Mouse (Mus musculus) hindbrain, embryonic 15.5 days (tissue): ENCODE data around the gene Apoe. TPM values are rescaled to one million over a fixed set of nuclear protein-coding genes. Genes with fewer than 3 reads are reported as not detected.

ENCODE experiments used
- ATAC-seq: fragments of 200-750 bp; cut with Nextera tagmentation; 2 replicates; pipeline ENCODE4 v1.8.0; 2017; ENCODE audit warnings: low read depth, moderate number of reproducible peaks, moderate TSS enrichment; ENCODE audit not compliant: low FRiP score
- H3K27ac ChIP-seq: fragments of 300-500 bp; sonication (generic); replicated peaks from 2 replicates; pipeline ENCODE4 v1.5.1; 2015; ENCODE audit warnings: mild to moderate bottlenecking, inconsistent platforms
- H3K27me3 ChIP-seq: fragments of 300-500 bp; sonication (generic); 2 replicates; pipeline ENCODE4 v1.6.1; 2015; ENCODE audit warnings: control low read depth, inconsistent platforms
- H3K36me3 ChIP-seq: fragments of 300-500 bp; sonication (generic); 2 replicates; pipeline ENCODE4 v1.6.1; 2015; ENCODE audit warnings: control low read depth, inconsistent platforms
- H3K4me1 ChIP-seq: fragments of 300-500 bp; sonication (generic); replicated peaks from 2 replicates; pipeline ENCODE4 v1.6.1; 2015; ENCODE audit warnings: control low read depth, inconsistent platforms
- H3K4me2 ChIP-seq: fragments of 300-500 bp; sonication (generic); 2 replicates; pipeline ENCODE4 v1.6.1; 2015; ENCODE audit warnings: moderate library complexity, mild to moderate bottlenecking, inconsistent platforms
- H3K4me3 ChIP-seq: fragments of 300-500 bp; sonication (generic); 2 replicates; pipeline ENCODE4 v1.5.1; 2015; ENCODE audit warnings: mild to moderate bottlenecking, inconsistent platforms
- H3K9ac ChIP-seq: fragments of 300-500 bp; sonication (generic); 2 replicates; pipeline ENCODE4 v1.6.1; 2015; ENCODE audit warnings: inconsistent platforms
- H3K9me3 ChIP-seq: fragments of 300-500 bp; sonication (generic); 2 replicates; pipeline ENCODE4 v1.6.1; 2016; ENCODE audit warnings: control low read depth, inconsistent platforms
- WGBS: fragments of 180-500 bp; shearing (Covaris S2); methylation state at CpG from one replicate; pipeline ENCODE4 v1.1.7; 2015; 5-methylcytosine and 5-hydroxymethylcytosine counted together
- polyA plus RNA-seq: library from polyadenylated mRNA; unstranded; fragments of >200 nt; fragmentation: Nextera tagmentation; extraction: Ambion mirVana; gene quantifications from 2 replicates; pipeline ENCODE4 v1.2.1, GENCODE M21; 2015

Gene Apoe
- polyA plus RNA-seq, 1 experiment from 2014 or later: 624 TPM

DNA sequence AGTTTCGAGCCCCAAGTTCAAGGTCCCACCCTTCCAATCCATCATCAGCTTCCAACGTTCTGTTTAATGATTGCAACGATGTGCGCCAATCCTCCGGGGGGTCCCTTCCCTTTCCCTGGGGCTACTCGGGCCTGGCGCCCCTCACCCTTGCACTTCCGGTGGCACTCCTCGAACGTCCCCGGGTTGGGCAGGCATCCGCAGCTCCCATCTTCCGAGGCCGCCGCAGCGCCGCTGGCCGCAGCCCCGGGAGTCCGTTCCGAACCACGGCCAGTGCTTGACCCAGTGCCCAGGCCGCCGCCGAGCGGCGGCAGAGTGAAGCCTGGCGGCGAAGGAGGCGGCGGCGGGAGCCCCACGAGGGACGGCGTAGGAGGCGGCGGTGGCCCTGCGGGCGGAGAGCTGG, 15.8 kb upstream of the Apoe start:
- peak overlapping the region; percentile 79 for H3K9ac ChIP-seq
- 0% methylated on average over 38 of the region's 39 CpGs for WGBS
- ATAC-seq: no peak

GRCm38 (mm10) chr7:19713598-19713997, 14.6 kb upstream of the Apoe start:
- 91% methylated on average over 9 of the region's 9 CpGs for WGBS
- Histone ChIP-seq H3K27ac (no peak overlapping the region), H3K36me3 (peaks cover 37% of the 10 kb centered on the region), H3K4me3 (0 out of 2 replicates have a peak overlapping the region, but pooled peaks have one; percentile 66), H3K27me3 (no peaks in the 10 kb centered on the region), H3K4me2 (peak overlapping the region; percentile 77; the same call in 1 of the 2 replicates), H3K9me3 (no peaks in the 10 kb centered on the region), H3K4me1 (peaks cover 25% of the 10 kb centered on the region), H3K9ac (no peak overlapping the region)
- ATAC-seq: no peak

More for the DNA sequence above, 15.8 kb upstream of the Apoe start:
- Histone ChIP-seq H3K36me3 (peaks cover 25% of the 10 kb centered on the region), H3K9me3 (no peaks in the 10 kb centered on the region), H3K4me3 (peak overlapping the region; percentile 66), H3K27me3 (no peaks in the 10 kb centered on the region), H3K4me2 (peak overlapping the region; percentile 77), H3K4me1 (peaks cover 25% of the 10 kb centered on the region), H3K27ac (peak overlapping the region; percentile 75)

- H3K4me2 ChIP-seq: no peak overlapping the region
- WGBS: 58% methylated on average over 4 of the region's 4 CpGs
Measured at GRCm38 (mm10) chr7:19713196-19713595, 14.2 kb upstream of the Apoe start.

GRCm38 (mm10) chr7:19712414-19712813, 13.4 kb upstream of the Apoe start:
- no peaks in the 10 kb centered on the region for H3K9me3 ChIP-seq
- peaks cover 43% of the 10 kb centered on the region for H3K36me3 ChIP-seq
- peaks cover 25% of the 10 kb centered on the region for H3K4me1 ChIP-seq
- H3K27ac ChIP-seq: no peak overlapping the region
- no peak overlapping the region for H3K9ac ChIP-seq
- 75% methylated on average over 4 of the region's 4 CpGs for WGBS
- ATAC-seq: no peak
- H3K4me3 ChIP-seq: no peak overlapping the region
- H3K27me3 ChIP-seq: no peaks in the 10 kb centered on the region
- no peak overlapping the region for H3K4me2 ChIP-seq

More at GRCm38 (mm10) chr7:19713196-19713595, 14.2 kb upstream of the Apoe start:
- no peak overlapping the region for H3K4me3 ChIP-seq
- peaks cover 39% of the 10 kb centered on the region for H3K36me3 ChIP-seq
- no peak overlapping the region for H3K27ac ChIP-seq
- H3K9ac ChIP-seq: no peak overlapping the region
- no peaks in the 10 kb centered on the region for H3K9me3 ChIP-seq
- no peaks in the 10 kb centered on the region for H3K27me3 ChIP-seq
- no peak for ATAC-seq
- peaks cover 25% of the 10 kb centered on the region for H3K4me1 ChIP-seq

DNA sequence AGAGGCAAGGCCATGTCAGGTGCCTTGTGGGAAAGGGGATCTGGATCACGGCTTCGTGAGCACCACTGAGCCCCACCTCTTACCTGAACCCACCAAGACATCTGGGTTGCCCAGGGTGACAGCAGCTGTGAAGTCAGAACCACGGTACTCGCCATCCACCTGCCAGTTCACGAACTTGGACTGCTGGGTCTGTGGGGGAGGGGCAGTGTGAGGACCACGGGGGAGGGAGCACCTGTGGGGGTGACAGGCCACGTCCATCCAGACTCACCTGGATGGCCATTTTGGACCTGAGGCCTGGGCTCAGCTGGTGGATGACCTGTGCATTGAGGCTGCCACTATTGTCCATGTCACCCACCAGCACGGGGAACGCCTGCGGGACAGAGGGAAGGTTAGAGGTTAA, 11.7 kb upstream of the Apoe start:
- Histone ChIP-seq H3K9me3 (no peaks in the 10 kb centered on the region), H3K9ac (no peak overlapping the region), H3K4me3 (no peak overlapping the region), H3K4me1 (peaks cover 17% of the 10 kb centered on the region), H3K4me2 (no peak overlapping the region), H3K27ac (no peak overlapping the region), H3K27me3 (no peaks in the 10 kb centered on the region), H3K36me3 (peaks cover 49% of the 10 kb centered on the region)
- 96% methylated on average over 10 of the region's 10 CpGs for WGBS
- no peak for ATAC-seq

DNA sequence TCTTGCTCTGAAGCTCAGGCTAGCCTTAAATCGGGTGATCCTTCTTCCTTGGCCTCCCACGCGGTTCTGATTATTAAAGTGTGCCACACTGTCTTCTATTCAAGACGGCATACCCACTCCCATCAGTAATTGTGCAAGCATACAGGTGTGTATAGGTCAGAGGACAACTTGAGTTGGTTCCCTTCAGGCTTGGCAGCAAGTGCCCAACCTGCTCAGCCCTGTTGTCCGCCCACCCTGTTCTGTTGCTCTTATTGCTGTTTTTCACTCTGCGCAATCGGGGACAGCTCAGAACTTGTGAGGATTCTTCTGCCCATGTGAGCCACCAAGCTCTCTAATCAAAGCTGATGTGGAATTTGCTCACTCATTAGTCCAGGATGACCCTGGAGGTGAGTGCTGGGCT, 6.3 kb upstream of the Apoe start:
- no peaks in the 10 kb centered on the region for H3K9me3 ChIP-seq
- no peak overlapping the region for H3K9ac ChIP-seq
- H3K27me3 ChIP-seq: no peaks in the 10 kb centered on the region
- H3K27ac ChIP-seq: no peak overlapping the region
- no peak for ATAC-seq
- 96% methylated on average over 7 of the region's 7 CpGs for WGBS
- H3K36me3 ChIP-seq: peaks cover 27% of the 10 kb centered on the region
- no peaks in the 10 kb centered on the region for H3K4me1 ChIP-seq
- no peak overlapping the region for H3K4me3 ChIP-seq
- H3K4me2 ChIP-seq: no peak overlapping the region

- Histone ChIP-seq H3K9ac (no peak overlapping the region), H3K36me3 (peaks cover 20% of the 10 kb centered on the region), H3K4me3 (no peak overlapping the region), H3K4me1 (peaks cover 2% of the 10 kb centered on the region), H3K27me3 (no peaks in the 10 kb centered on the region), H3K27ac (no peak overlapping the region), H3K9me3 (no peaks in the 10 kb centered on the region), H3K4me2 (no peak overlapping the region)
- ATAC-seq: no peak
- 96% methylated on average over 4 of the region's 4 CpGs for WGBS
Measured at GRCm38 (mm10) chr7:19704475-19704874, 5.5 kb upstream of the Apoe start.

GRCm38 (mm10) chr7:19702859-19703555, 4.0 kb upstream of the Apoe start:
- no peaks in the 10 kb centered on the region for H3K27me3 ChIP-seq
- H3K9me3 ChIP-seq: no peaks in the 10 kb centered on the region
- H3K27ac ChIP-seq: no peak overlapping the region
- no peak overlapping the region for H3K4me3 ChIP-seq
- H3K36me3 ChIP-seq: peaks cover 9% of the 10 kb centered on the region; the same call in 1 of the 2 replicates
- 95% methylated on average over 16 of the region's 16 CpGs for WGBS
- no peak overlapping the region for H3K9ac ChIP-seq
- H3K4me2 ChIP-seq: no peak overlapping the region
- ATAC-seq: no peak
- H3K4me1 ChIP-seq: peaks cover 17% of the 10 kb centered on the region

DNA sequence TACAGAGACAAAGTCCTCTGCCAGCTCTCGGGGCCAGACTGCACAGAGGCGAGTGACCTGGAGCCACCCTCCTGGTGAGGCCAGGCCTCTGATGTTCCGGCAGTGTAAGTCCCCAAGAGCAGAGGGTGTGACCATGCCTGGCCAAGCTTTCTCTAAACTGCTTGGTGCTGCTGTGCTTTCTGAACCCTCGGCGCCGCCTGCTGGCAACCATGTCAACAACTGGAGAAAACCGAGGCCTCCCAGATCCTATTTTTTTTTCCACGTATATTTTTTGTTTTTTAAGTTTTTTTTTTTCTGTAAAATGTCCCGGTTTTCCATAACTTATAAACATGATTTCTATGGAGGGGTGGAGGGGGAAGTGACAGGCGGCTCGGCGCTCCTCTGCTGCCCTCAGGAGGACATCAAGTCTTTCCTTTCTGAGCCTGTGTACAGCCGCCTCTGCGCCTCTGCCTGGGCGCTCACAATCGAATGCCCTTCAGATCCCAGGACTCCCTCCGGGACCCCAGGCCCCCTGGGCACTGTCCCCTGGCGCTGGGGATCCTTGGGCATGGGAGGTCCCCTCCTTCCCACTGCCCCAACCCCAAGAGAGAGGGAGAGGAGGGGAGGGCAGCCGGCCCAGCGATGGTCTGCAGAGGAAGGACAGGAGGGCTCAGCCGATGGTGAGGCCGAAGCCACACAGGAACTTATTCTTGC, 2.2 kb upstream of the Apoe start:
- peak; percentile 67; the same call in 1 of the 2 replicates for ATAC-seq
- Histone ChIP-seq H3K4me2 (no peak overlapping the region), H3K4me3 (no peak overlapping the region), H3K27me3 (no peaks in the 10 kb centered on the region), H3K36me3 (no peaks in the 10 kb centered on the region; the same call in 1 of the 2 replicates), H3K9me3 (no peaks in the 10 kb centered on the region), H3K9ac (no peak overlapping the region), H3K27ac (peak overlapping the region; percentile 35; the same call in 1 of the 2 replicates), H3K4me1 (peaks cover 18% of the 10 kb centered on the region)
- WGBS: 32% methylated on average over 22 of the region's 22 CpGs

DNA sequence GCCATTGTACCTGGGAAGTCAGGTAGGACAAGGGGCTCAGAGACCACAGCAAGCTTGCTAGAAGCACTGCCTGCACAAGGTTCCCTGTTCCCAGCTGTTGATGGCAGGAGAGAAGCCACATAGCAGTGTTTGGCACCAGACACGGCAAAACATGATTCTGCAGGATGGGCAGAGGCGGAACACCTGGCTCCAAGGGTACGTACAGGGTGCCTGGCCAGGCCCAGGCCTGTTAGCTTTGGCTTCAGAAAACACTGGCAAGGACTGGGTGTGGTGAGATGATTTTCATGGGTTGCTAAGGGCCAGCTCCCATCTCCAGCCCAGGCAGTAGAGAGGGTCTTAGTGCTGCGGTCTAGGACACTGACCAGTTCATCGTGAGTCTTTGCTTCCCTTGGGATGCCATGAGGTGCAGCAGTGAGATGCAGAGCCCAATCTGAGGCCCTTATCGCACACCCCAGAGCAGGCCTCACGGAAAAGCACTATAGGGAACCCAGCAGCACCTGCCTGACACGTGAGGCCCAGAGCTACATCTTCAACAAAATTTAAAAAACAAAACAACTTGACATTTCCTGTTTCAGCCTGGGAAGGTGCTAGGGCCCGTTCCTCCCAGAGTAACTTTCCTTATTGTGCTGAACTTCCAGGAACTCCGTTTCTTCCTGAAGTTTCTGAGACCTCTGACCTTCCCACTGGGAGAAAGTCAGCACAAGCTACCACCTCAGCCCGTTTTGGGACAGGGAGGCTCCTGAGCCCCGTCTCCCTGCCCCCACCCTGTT, 1.5 kb upstream of the Apoe start:
- ATAC-seq: no peak
- Histone ChIP-seq H3K4me3 (no peak overlapping the region), H3K9me3 (no peaks in the 10 kb centered on the region), H3K36me3 (no peaks in the 10 kb centered on the region; the same call in 1 of the 2 replicates), H3K27ac (peak overlapping the region; percentile 32), H3K4me1 (peaks cover 18% of the 10 kb centered on the region), H3K27me3 (no peaks in the 10 kb centered on the region), H3K4me2 (no peak overlapping the region), H3K9ac (no peak overlapping the region)
- whole genome bisulfite sequencing: 63% methylated on average over 12 of the region's 12 CpGs

- H3K27me3 ChIP-seq: no peaks in the 10 kb centered on the region
- no peak for ATAC-seq
- no peak overlapping the region for H3K4me2 ChIP-seq
- H3K4me3 ChIP-seq: no peak overlapping the region
- 81% methylated on average over 4 of the region's 4 CpGs for WGBS
- peaks cover 18% of the 10 kb centered on the region for H3K4me1 ChIP-seq
- no peaks in the 10 kb centered on the region for H3K9me3 ChIP-seq
- H3K9ac ChIP-seq: no peak overlapping the region
- H3K27ac ChIP-seq: peak overlapping the region; percentile 54
- no peaks in the 10 kb centered on the region; the same call in 1 of the 2 replicates for H3K36me3 ChIP-seq
Measured at GRCm38 (mm10) chr7:19699827-19700148, 800 bp upstream of the Apoe start.
